Mouse (Mus musculus): ENCODE results near the gene Arl8b.
A peak's percentile ranks its signal among the peaks of the same experiment; 100 is the strongest.

Gene Arl8b

GRCm38 (mm10) chr6:108784796-108785195, 1.9 kb downstream of the Arl8b start:
- no peak for DNase-seq (ENCODE audit: low spot score in 2 of 2)

- DNase-seq (ENCODE audit: low spot score in 2 of 2) = no peak
These were observed 2.7 kb downstream of the Arl8b start for GRCm38 (mm10) chr6:108785551-108785950.

- no peak for DNase-seq (ENCODE audit: low spot score in 2 of 2)
These were observed 8.6 kb downstream of the Arl8b start for GRCm38 (mm10) chr6:108791498-108791897.

- DNase-seq (ENCODE audit: low spot score in 2 of 2) = no peak
These were observed 13.0 kb downstream of the Arl8b start for GRCm38 (mm10) chr6:108795912-108796311.

GRCm38 (mm10) chr6:108796706-108797105, 13.8 kb downstream of the Arl8b start:
- no peak for DNase-seq (ENCODE audit: low spot score in 2 of 2)

- no peak for DNase-seq (ENCODE audit: low spot score in 2 of 2)
These were observed 22.3 kb downstream of the Arl8b start for GRCm38 (mm10) chr6:108805194-108805593.

GRCm38 (mm10) chr6:108805871-108806270, 23.0 kb downstream of the Arl8b start:
- DNase-seq (ENCODE audit: low spot score in 2 of 2) = no peak

GRCm38 (mm10) chr6:108807446-108807845, 24.5 kb downstream of the Arl8b start:
- no peak for DNase-seq (ENCODE audit: low spot score in 2 of 2)

GRCm38 (mm10) chr6:108808786-108809185, 25.9 kb downstream of the Arl8b start:
- DNase-seq (ENCODE audit: low spot score in 2 of 2) = no peak

GRCm38 (mm10) chr6:108810237-108810636, 27.3 kb downstream of the Arl8b start:
- DNase-seq (ENCODE audit: low spot score in 2 of 2) = no peak

GRCm38 (mm10) chr6:108812134-108812533, 29.2 kb downstream of the Arl8b start:
- DNase-seq (ENCODE audit: low spot score in 2 of 2) = no peak

- DNase-seq (ENCODE audit: low spot score in 2 of 2) = no peak
These were observed 34.6 kb downstream of the Arl8b start for GRCm38 (mm10) chr6:108817510-108817909.

- no peak for DNase-seq (ENCODE audit: low spot score in 2 of 2)
These were observed 42.1 kb downstream of the Arl8b start for GRCm38 (mm10) chr6:108824816-108825545.

- DNase-seq (ENCODE audit: low spot score in 2 of 2) = no peak
These were observed 43.2 kb downstream of the Arl8b start for GRCm38 (mm10) chr6:108826070-108826469.

- DNase-seq (ENCODE audit: low spot score in 2 of 2) = no peak
These were observed 44.5 kb downstream of the Arl8b start for GRCm38 (mm10) chr6:108827336-108827920.

GRCm38 (mm10) chr6:108828234-108828868, 45.5 kb downstream of the Arl8b start, which contains the start of gene Edem1:
Gene Edem1, plus strand, starts transcription at chr6:108828641.
- DNase-seq (ENCODE audit: low spot score in 2 of 2) = peak; percentile 86 to 88

- DNase-seq (ENCODE audit: low spot score in 2 of 2) = peak in 1 of 2 experiments; percentile 23
These were observed 46.0 kb downstream of the Arl8b start for GRCm38 (mm10) chr6:108828872-108829271.

GRCm38 (mm10) chr6:108829386-108830370, 46.8 kb downstream of the Arl8b start:
- no peak for DNase-seq (ENCODE audit: low spot score in 2 of 2)

GRCm38 (mm10) chr6:108832170-108832569, 49.3 kb downstream of the Arl8b start:
- DNase-seq (ENCODE audit: low spot score in 2 of 2) = no peak

- no peak for DNase-seq (ENCODE audit: low spot score in 2 of 2)
These were observed 50.1 kb downstream of the Arl8b start for GRCm38 (mm10) chr6:108832989-108833388.

GRCm38 (mm10) chr6:108833963-108834697, 51.2 kb downstream of the Arl8b start:
- DNase-seq (ENCODE audit: low spot score in 2 of 2) = no peak
